Mouse (Mus musculus) embryonic facial prominence, embryonic 11.5 days (tissue): ENCODE measurements around the gene 1700021F05Rik. TPM values are rescaled to one million over a fixed set of nuclear protein-coding genes. Genes with fewer than 3 reads are reported as not detected.

ENCODE experiments used
- ATAC-seq: fragments of 200-750 bp; cut with Nextera tagmentation; replicated peaks from 2 replicates; pipeline ENCODE4 v1.8.0; 2017; ENCODE audit warnings: low read depth; ENCODE audit not compliant: insufficient number of reproducible peaks, low FRiP score, low TSS enrichment
- DNase-seq: peaks from one replicate; pipeline ENCODE4 v3.0.0-alpha.2; 2015; ENCODE audit warnings: low spot score
- H3K27ac ChIP-seq: fragments of 300-500 bp; sonication (generic); replicated peaks from 2 replicates; pipeline ENCODE4 v1.5.1; 2014; ENCODE audit warnings: mild to moderate bottlenecking, low read depth, low read length, control low read depth
- H3K27me3 ChIP-seq: fragments of 300-500 bp; sonication (generic); 2 replicates; pipeline ENCODE4 v1.6.1; 2014; ENCODE audit warnings: mild to moderate bottlenecking, low read length, moderate library complexity, mixed read lengths; ENCODE audit not compliant: control insufficient read depth, insufficient read depth
- H3K36me3 ChIP-seq: fragments of 300-500 bp; sonication (generic); replicated peaks from 2 replicates; pipeline ENCODE4 v1.6.1; 2014; ENCODE audit warnings: low read depth, mild to moderate bottlenecking, low read length, moderate library complexity, mixed read lengths; ENCODE audit not compliant: control insufficient read depth, insufficient read depth
- H3K4me1 ChIP-seq: fragments of 300-500 bp; sonication (generic); 2 replicates; pipeline ENCODE4 v1.6.1; 2014; ENCODE audit warnings: low read length, mixed read lengths; ENCODE audit not compliant: control insufficient read depth, insufficient read depth
- H3K4me2 ChIP-seq: fragments of 300-500 bp; sonication (generic); 2 replicates; pipeline ENCODE4 v1.6.1; 2014; ENCODE audit warnings: low read depth, mild to moderate bottlenecking, control low read depth, low read length, moderate library complexity
- H3K4me3 ChIP-seq: fragments of 300-500 bp; sonication (generic); 2 replicates; pipeline ENCODE4 v1.5.1; 2014; ENCODE audit warnings: low read depth, low read length, control low read depth
- H3K9ac ChIP-seq: fragments of 300-500 bp; sonication (generic); replicated peaks from 2 replicates; pipeline ENCODE4 v1.6.1; 2014; ENCODE audit warnings: mild to moderate bottlenecking, control low read depth, low read length
- H3K9me3 ChIP-seq: fragments of 300-500 bp; sonication (generic); replicated peaks from 2 replicates; pipeline ENCODE4 v1.6.1; 2016; ENCODE audit warnings: mild to moderate bottlenecking, low read length, inconsistent platforms, mixed read lengths; ENCODE audit not compliant: control insufficient read depth
- WGBS: fragments of 180-500 bp; shearing (Covaris S2); extraction: QIAGEN DNeasy Blood & Tissue Kit; methylation state at CpG from one replicate; pipeline ENCODE4 v1.1.7; 2014; 5-methylcytosine and 5-hydroxymethylcytosine counted together
- polyA plus RNA-seq: library from polyadenylated mRNA; unstranded; fragments of >200 nt; fragmentation: Nextera tagmentation; extraction: Ambion mirVana; gene quantifications from 2 replicates; pipeline ENCODE4 v1.2.1, GENCODE M21; 2014

Gene 1700021F05Rik
- polyA plus RNA-seq, 1 experiment from 2014 or later = 68.6 TPM

DNA sequence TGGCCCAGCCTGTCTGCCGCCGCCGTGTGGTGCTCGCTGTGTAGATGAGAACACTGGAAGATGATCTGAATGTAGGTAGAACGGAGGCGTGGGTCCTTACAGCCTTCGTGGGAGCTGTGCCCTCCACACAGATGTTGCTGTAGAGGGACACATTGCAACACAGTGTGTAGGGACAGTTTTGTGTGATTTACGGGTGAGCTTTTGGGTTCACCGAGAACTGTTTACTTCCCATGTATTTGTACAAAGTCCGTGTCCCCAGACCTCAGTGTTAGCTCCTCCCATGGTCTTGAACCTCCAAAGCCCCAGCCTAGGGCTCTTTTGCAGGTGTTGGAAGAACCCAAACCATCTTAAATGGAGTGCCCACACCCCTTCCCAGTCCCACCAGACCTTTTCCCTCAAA, 27.8 kb downstream of the 1700021F05Rik start:
- Histone ChIP-seq H3K4me2 (no peak overlapping the region), H3K4me3 (no peak overlapping the region), H3K9me3 (no peaks in the 10 kb centered on the region), H3K9ac (no peak overlapping the region), H3K4me1 (no peaks in the 10 kb centered on the region), H3K27me3 (no peaks in the 10 kb centered on the region), H3K27ac (no peak overlapping the region), H3K36me3 (peaks cover 7% of the 10 kb centered on the region)
- no peak for DNase-seq
- 95% methylated on average over 10 of the region's 10 CpGs for WGBS
- ATAC-seq = no peak

DNA sequence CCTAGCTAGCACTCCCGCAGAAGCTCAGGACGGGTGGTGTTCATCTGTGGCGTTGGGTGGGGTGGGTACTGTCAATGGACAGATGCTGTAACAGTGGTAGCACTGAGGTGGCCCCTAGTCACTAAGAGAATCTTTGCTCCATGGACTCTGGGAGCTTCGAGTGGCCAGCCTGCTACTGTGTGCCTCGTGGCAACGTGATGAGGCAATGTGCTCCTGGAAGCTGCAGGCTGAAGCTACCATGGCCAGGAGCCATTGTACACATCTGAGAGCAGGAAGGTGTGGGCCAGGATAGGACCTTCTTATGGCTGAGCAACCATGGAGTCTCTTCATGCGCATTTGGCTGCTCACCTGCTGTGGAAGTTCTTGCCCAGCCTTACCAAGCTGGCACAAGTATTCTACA, 31.6 kb downstream of the 1700021F05Rik start:
- Histone ChIP-seq H3K4me3 (no peak overlapping the region), H3K9ac (no peak overlapping the region), H3K4me1 (no peaks in the 10 kb centered on the region), H3K27me3 (no peaks in the 10 kb centered on the region), H3K4me2 (no peak overlapping the region), H3K36me3 (peaks cover 7% of the 10 kb centered on the region), H3K27ac (no peak overlapping the region), H3K9me3 (no peaks in the 10 kb centered on the region)
- no peak for ATAC-seq
- 93% methylated on average over 7 of the region's 7 CpGs for WGBS
- no peak for DNase-seq

DNA sequence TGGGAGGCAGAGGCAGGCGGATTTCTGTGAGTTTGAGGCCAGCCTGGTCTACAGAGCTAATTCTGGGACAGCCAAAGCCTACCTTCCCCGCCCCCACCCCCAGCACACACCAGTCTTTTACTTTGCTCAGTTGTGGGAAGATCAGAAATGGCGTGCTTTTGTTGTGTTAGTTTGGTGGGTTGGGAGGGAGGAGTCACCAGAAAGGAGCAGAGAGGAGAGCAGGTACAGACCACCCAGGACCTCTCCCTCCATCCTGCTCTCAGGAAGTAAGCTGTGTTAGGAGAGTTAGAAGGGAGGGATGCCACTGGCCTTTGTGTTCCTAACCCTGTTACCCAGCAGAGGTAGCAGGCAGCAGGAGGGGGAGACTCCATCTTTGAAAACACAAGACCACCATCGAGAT, 33.7 kb downstream of the 1700021F05Rik start:
- ATAC-seq (no peak), DNase-seq (no peak)
- no peak overlapping the region for H3K4me3 ChIP-seq
- peaks cover 2% of the 10 kb centered on the region for H3K36me3 ChIP-seq
- H3K4me1 ChIP-seq = no peaks in the 10 kb centered on the region
- H3K27me3 ChIP-seq = no peaks in the 10 kb centered on the region
- no peak overlapping the region for H3K4me2 ChIP-seq
- H3K9ac ChIP-seq = no peak overlapping the region
- H3K9me3 ChIP-seq = no peaks in the 10 kb centered on the region
- WGBS = 68% methylated on average over 4 of the region's 4 CpGs
- no peak overlapping the region for H3K27ac ChIP-seq

- H3K36me3 ChIP-seq = no peaks in the 10 kb centered on the region
- H3K4me2 ChIP-seq = no peak overlapping the region
- 83% methylated on average over 1 of the region's 1 CpGs for WGBS
- no peak for ATAC-seq
- no peak overlapping the region for H3K9ac ChIP-seq
- no peak overlapping the region for H3K4me3 ChIP-seq
- no peak for DNase-seq
- H3K9me3 ChIP-seq = no peaks in the 10 kb centered on the region
- H3K27me3 ChIP-seq = no peaks in the 10 kb centered on the region
- H3K4me1 ChIP-seq = no peaks in the 10 kb centered on the region
- no peak overlapping the region for H3K27ac ChIP-seq
Observed at GRCm38 (mm10) chr10:43504291-43504690, 36.5 kb downstream of the 1700021F05Rik start.

- H3K4me1 ChIP-seq = no peaks in the 10 kb centered on the region
- H3K4me2 ChIP-seq = no peak overlapping the region
- ATAC-seq = no peak
- WGBS = 95% methylated on average over 4 of the region's 4 CpGs
- no peaks in the 10 kb centered on the region for H3K27me3 ChIP-seq
- H3K9ac ChIP-seq = no peak overlapping the region
- no peaks in the 10 kb centered on the region for H3K9me3 ChIP-seq
- H3K4me3 ChIP-seq = no peak overlapping the region
- H3K36me3 ChIP-seq = no peaks in the 10 kb centered on the region; the same call in 1 of the 2 replicates
- no peak for DNase-seq
- no peak overlapping the region for H3K27ac ChIP-seq
Observed at GRCm38 (mm10) chr10:43502599-43502998, 38.2 kb downstream of the 1700021F05Rik start.

DNA sequence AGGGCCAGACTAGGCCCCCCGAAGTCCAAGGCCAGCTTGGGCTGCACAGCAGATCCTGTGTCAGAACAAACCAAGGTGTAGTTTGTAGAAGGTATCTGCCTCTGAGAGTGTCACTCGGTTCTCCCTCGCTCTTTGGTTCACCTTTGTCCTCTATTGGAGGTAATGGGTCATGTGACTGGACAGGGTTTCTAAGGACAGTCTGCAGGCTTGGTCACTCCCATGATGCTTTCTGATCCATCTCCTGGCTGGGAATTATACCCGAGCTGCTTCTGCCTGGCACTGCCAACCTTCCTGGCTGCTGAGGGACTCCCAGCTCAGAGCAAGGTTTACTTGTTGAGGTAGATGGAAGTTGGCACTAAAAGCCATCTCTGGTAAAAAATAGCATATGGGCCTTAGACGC, 49.9 kb downstream of the 1700021F05Rik start:
- ATAC-seq (no peak), DNase-seq (no peak)
- H3K9ac ChIP-seq = no peak overlapping the region
- no peaks in the 10 kb centered on the region for H3K9me3 ChIP-seq
- H3K27ac ChIP-seq = no peak overlapping the region
- H3K4me2 ChIP-seq = no peak overlapping the region
- WGBS = 87% methylated on average over 5 of the region's 5 CpGs
- peaks cover 3% of the 10 kb centered on the region; the same call in 1 of the 2 replicates for H3K4me1 ChIP-seq
- H3K36me3 ChIP-seq = no peaks in the 10 kb centered on the region
- no peaks in the 10 kb centered on the region for H3K27me3 ChIP-seq
- no peak overlapping the region for H3K4me3 ChIP-seq

DNA sequence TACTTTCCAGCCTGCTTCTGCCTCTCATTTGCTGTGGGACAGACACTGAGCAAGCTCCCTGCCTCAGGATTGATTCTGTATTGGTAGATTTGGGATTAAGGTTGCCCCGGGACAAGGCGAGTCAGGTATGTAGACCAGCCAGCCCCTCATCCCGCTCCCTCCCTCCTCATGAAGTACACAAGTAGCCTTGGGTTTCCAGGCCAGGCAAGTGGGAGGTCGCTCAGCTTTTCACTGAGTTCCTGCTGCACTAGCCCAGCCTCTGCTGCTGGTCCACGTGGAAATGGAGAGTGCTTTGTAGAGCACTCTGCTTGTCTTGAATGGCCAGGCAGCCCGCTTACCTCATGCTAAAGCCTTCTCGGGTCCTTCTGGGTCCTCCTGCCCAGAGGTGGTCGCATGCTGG, 50.8 kb downstream of the 1700021F05Rik start:
- H3K27ac ChIP-seq = no peak overlapping the region
- no peak overlapping the region for H3K4me2 ChIP-seq
- no peaks in the 10 kb centered on the region for H3K9me3 ChIP-seq
- ATAC-seq = no peak
- no peak overlapping the region for H3K4me3 ChIP-seq
- H3K9ac ChIP-seq = no peak overlapping the region
- 72% methylated on average over 8 of the region's 8 CpGs for WGBS
- no peak for DNase-seq
- no peaks in the 10 kb centered on the region for H3K36me3 ChIP-seq
- peaks cover 3% of the 10 kb centered on the region; the same call in 1 of the 2 replicates for H3K4me1 ChIP-seq
- H3K27me3 ChIP-seq = no peaks in the 10 kb centered on the region

DNA sequence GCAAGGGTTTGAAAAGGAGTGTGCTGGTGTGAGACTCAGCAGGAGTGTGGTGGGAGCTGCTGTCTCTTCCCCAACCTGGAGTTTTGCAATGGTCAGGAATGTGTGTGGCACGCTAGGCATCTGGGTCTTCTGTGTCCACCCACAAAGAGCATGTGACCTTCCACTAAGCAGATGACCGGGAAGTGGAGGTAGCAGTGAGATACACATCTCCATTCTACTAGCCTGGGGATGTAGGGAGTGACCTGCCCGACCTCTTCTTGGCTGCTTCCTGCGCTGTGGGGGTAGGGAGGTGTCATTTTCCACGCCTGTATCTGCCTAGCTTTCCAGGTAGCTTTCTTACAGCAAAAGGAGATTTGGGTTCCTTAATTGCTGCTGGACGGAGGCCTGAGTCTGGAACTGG, 51.2 kb downstream of the 1700021F05Rik start:
- no peaks in the 10 kb centered on the region for H3K36me3 ChIP-seq
- ATAC-seq (no peak), DNase-seq (no peak)
- H3K4me1 ChIP-seq = peaks cover 3% of the 10 kb centered on the region; the same call in 1 of the 2 replicates
- H3K9me3 ChIP-seq = no peaks in the 10 kb centered on the region
- H3K4me2 ChIP-seq = no peak overlapping the region
- no peak overlapping the region for H3K27ac ChIP-seq
- H3K27me3 ChIP-seq = no peaks in the 10 kb centered on the region
- H3K9ac ChIP-seq = no peak overlapping the region
- WGBS = 25% methylated on average over 6 of the region's 6 CpGs
- no peak overlapping the region for H3K4me3 ChIP-seq
